Mouse (Mus musculus) pancreas, adult 10 weeks (tissue): Measurements from ENCODE around the gene Gm436. TPM values are rescaled to one million over a fixed set of nuclear protein-coding genes. Genes with fewer than 3 reads are reported as not detected.

Experiments
- polyA plus RNA-seq: library from polyadenylated mRNA; stranded (reverse); fragments of 350-450 nt; fragmentation: Illumina TruSeq; extraction: RNeasy Lipid Tissue Mini Kit (QIAGEN cat#74804); gene quantifications from one replicate; pipeline ENCODE4 v1.2.3, GENCODE M21; 2015; ENCODE audit warnings: low read depth, low replicate concordance; ENCODE audit not compliant: insufficient read depth

The Gm436 gene
- polyA plus RNA-seq, result not detected

GRCm38 (mm10) chr4:144686268-144686667 lies at the start of gene Gm436:
TSS of gene Gm436 (minus strand) at chr4:144686368.

GRCm38 (mm10) chr4:144721304-144721703 lies 35.1 kb upstream of the Gm436 start, which contains the start of gene Gm13178:
TSS of gene Gm13178 (minus strand) at chr4:144721404.

Other genes with a start within 250 kb of the Gm436 start
- not detected for gene 1700012P22Rik, start 247.6 kb downstream of the Gm436 start, polyA plus RNA-seq
- gene Gm9944, start 233.1 kb downstream of the Gm436 start, polyA plus RNA-seq, result not detected
- gene Aadacl3, start 222.6 kb downstream of the Gm436 start, polyA plus RNA-seq, result not detected
- not detected for gene 9430007A20Rik, start 166.5 kb downstream of the Gm436 start, polyA plus RNA-seq
- not detected for gene Gm13124, start 121.2 kb downstream of the Gm436 start, polyA plus RNA-seq
- not detected for gene Aadacl4, start 72.7 kb downstream of the Gm436 start, polyA plus RNA-seq
- not detected for gene Gm13178, start 35.0 kb upstream of the Gm436 start, polyA plus RNA-seq
- gene Gm438, start 100.2 kb upstream of the Gm436 start, polyA plus RNA-seq, result not detected
- 36.6 TPM for gene Dhrs3, start 206.5 kb upstream of the Gm436 start, polyA plus RNA-seq